ENCODE assay signal across 8 mouse cellular contexts in genomic region chr2:157133769-157134478, GRCm38 (mm10). TPM values are rescaled to one million over a fixed set of nuclear protein-coding genes. Genes with fewer than 3 reads are reported as not detected.
DNase-seq lines count a peak whose midpoint lies in the region; ATAC-seq and TF ChIP-seq lines count a peak whose summit lies in the region.

No protein-coding gene starts in this region.

- H3K36me3 ChIP-seq in kidney, embryonic 14.5 days (ENCODE audit: control insufficient read depth, insufficient read depth, low read length) = peaks cover 1% of the 10 kb centered on the region; the same call in 1 of the 2 replicates
- no peaks in the 10 kb centered on the region for H3K36me3 ChIP-seq in hindbrain, embryonic 14.5 days (replicated peaks; ENCODE audit: control insufficient read depth, insufficient read depth)
- H3K36me3 ChIP-seq in midbrain, embryonic 12.5 days = no peaks in the 10 kb centered on the region

- no peak for ATAC-seq in kidney, embryonic 14.5 days (ENCODE audit: low FRiP score, low TSS enrichment)
- ATAC-seq in hindbrain, embryonic 14.5 days (ENCODE audit: low FRiP score) = no peak
- ATAC-seq in midbrain, embryonic 12.5 days (ENCODE audit: low FRiP score, low read depth) = no peak

- DNase-seq in kidney, adult 9 months = no peak
- DNase-seq in hindbrain, embryonic 14.5 days (ENCODE audit: low spot score) = no peak
- DNase-seq in cerebellum, postnatal 14 days = no peak
- no peak for DNase-seq in urinary bladder, postnatal 36 days (ENCODE audit: low spot score in 2 of 2)
- DNase-seq in gastrocnemius, adult 18-20 months (ENCODE audit: low spot score) = no peak

- H3K9me3 ChIP-seq in kidney, embryonic 14.5 days (ENCODE audit: control insufficient read depth, low read length) = no peaks in the 10 kb centered on the region
- no peaks in the 10 kb centered on the region for H3K9me3 ChIP-seq in hindbrain, embryonic 14.5 days (ENCODE audit: control insufficient read depth, low read length)
- no peaks in the 10 kb centered on the region for H3K9me3 ChIP-seq in midbrain, embryonic 12.5 days

- no peak overlapping the region for H3K27ac ChIP-seq in kidney, embryonic 14.5 days (ENCODE audit: low read depth, low read length)
- peak overlapping the region; percentile 92 for H3K27ac ChIP-seq in bone marrow, adult 2 months (ENCODE audit: control insufficient read depth, insufficient read depth, low read depth, low read length, poor library complexity)
- H3K27ac ChIP-seq in hindbrain, embryonic 14.5 days = no peak overlapping the region
- H3K27ac ChIP-seq in midbrain, embryonic 12.5 days (replicated peaks) = no peak overlapping the region

- H3K4me2 ChIP-seq in kidney, embryonic 14.5 days (replicated peaks; ENCODE audit: low read depth, low read length) = peak overlapping the region; percentile 82
- peak overlapping the region; percentile 82 for H3K4me2 ChIP-seq in hindbrain, embryonic 14.5 days (replicated peaks)
- peak overlapping the region; percentile 96 for H3K4me2 ChIP-seq in midbrain, embryonic 12.5 days (replicated peaks)

- H3K4me1 ChIP-seq in kidney, embryonic 14.5 days (ENCODE audit: control insufficient read depth, insufficient read depth, low read length) = no peaks in the 10 kb centered on the region; the same call in none of the 2 replicates
- peaks cover 7% of the 10 kb centered on the region for H3K4me1 ChIP-seq in bone marrow, adult 2 months (ENCODE audit: control insufficient read depth, insufficient read depth, low read length)
- H3K4me1 ChIP-seq in hindbrain, embryonic 14.5 days (replicated peaks; ENCODE audit: control insufficient read depth, insufficient read depth, low read length) = 0 out of 2 replicates have a peak, but pooled peaks cover 3% of the 10 kb centered on the region
- H3K4me1 ChIP-seq in midbrain, embryonic 12.5 days = peaks cover 7% of the 10 kb centered on the region

- 24% methylated on average over 11 of the region's 11 CpGs for WGBS in kidney, embryonic 14.5 days
- 2% methylated on average over 11 of the region's 11 CpGs for WGBS in bone marrow, adult 2 months
- WGBS in hindbrain, embryonic 14.5 days = 19% methylated on average over 11 of the region's 11 CpGs
- WGBS in midbrain, embryonic 12.5 days = 18% methylated on average over 11 of the region's 11 CpGs

- no peaks in the 10 kb centered on the region for H3K27me3 ChIP-seq in kidney, embryonic 14.5 days (ENCODE audit: control insufficient read depth, insufficient read depth, low read length)
- H3K27me3 ChIP-seq in hindbrain, embryonic 14.5 days (ENCODE audit: control insufficient read depth, insufficient read depth, low read length) = no peaks in the 10 kb centered on the region
- no peaks in the 10 kb centered on the region for H3K27me3 ChIP-seq in midbrain, embryonic 12.5 days

- peak overlapping the region; percentile 79 for H3K4me3 ChIP-seq in kidney, embryonic 14.5 days (ENCODE audit: low read length)
- H3K4me3 ChIP-seq in bone marrow, adult 2 months (replicated peaks; ENCODE audit: control insufficient read depth, low read depth, low read length) = peak overlapping the region; percentile 94
- peak overlapping the region; percentile 60 for H3K4me3 ChIP-seq in hindbrain, embryonic 14.5 days (replicated peaks; ENCODE audit: low read length)
- H3K4me3 ChIP-seq in midbrain, embryonic 12.5 days = peak overlapping the region; percentile 77

- TF ChIP-seq POLR2A in bone marrow, adult 2 months (IDR thresholded peaks at IDR 0.05; ENCODE audit: borderline replicate concordance, control insufficient read depth, low read depth, low read length) = no peak

- H3K9ac ChIP-seq in kidney, embryonic 14.5 days (ENCODE audit: low read depth, low read length) = peak overlapping the region; percentile 78
- peak overlapping the region; percentile 59 for H3K9ac ChIP-seq in hindbrain, embryonic 14.5 days
- peak overlapping the region; percentile 74 for H3K9ac ChIP-seq in midbrain, embryonic 12.5 days (replicated peaks)

- no peak for TF ChIP-seq CTCF in bone marrow, adult 2 months (IDR thresholded peaks at IDR 0.05; ENCODE audit: control insufficient read depth, insufficient read depth, low read length)

RNA-seq across cellular contexts. Expression of gene Samhd1, which starts 1.1 kb away (rescaled TPM):
- polyA plus RNA-seq in kidney, embryonic 14.5 days (2014; fragmentation: Nextera tagmentation; extraction: Ambion mirVana) = 30.5 and 32.7 TPM in 2 replicates
- polyA plus RNA-seq in bone marrow, adult 2 months (2011; ENCODE audit: insufficient read depth, insufficient read length, low replicate concordance, missing spikeins) = 48.9 and 113 TPM in 2 replicates
- polyA plus RNA-seq in hindbrain, embryonic 14.5 days (2014; fragmentation: Nextera tagmentation; extraction: Ambion mirVana) = 12.2 and 12.4 TPM in 2 replicates
- polyA plus RNA-seq in midbrain, embryonic 12.5 days (2016; fragmentation: Nextera tagmentation; extraction: Ambion mirVana) = 17.1 and 20.6 TPM in 2 replicates
- total RNA-seq in gastrocnemius, adult 18-20 months (2021) = 10 to 100 TPM; 15.0 to 18.0 TPM

RNA-seq across cellular contexts. Expression of gene Tldc2, which starts 47.1 kb away (rescaled TPM):
- 0.38 TPM in 1 of 2 replicates, not detected in the other for polyA plus RNA-seq in kidney, embryonic 14.5 days (2014; fragmentation: Nextera tagmentation; extraction: Ambion mirVana)
- polyA plus RNA-seq in bone marrow, adult 2 months (2011; ENCODE audit: insufficient read depth, insufficient read length, low replicate concordance, missing spikeins) = not detected in 2 replicates
- polyA plus RNA-seq in hindbrain, embryonic 14.5 days (2014; fragmentation: Nextera tagmentation; extraction: Ambion mirVana) = not detected in 2 replicates
- not detected in 2 replicates for polyA plus RNA-seq in midbrain, embryonic 12.5 days (2016; fragmentation: Nextera tagmentation; extraction: Ambion mirVana)
- total RNA-seq in gastrocnemius, adult 18-20 months (2021) = not detected

RNA-seq across cellular contexts. Expression of gene Soga1, which starts 54.9 kb away (rescaled TPM):
- polyA plus RNA-seq in kidney, embryonic 14.5 days (2014; fragmentation: Nextera tagmentation; extraction: Ambion mirVana) = 6.3 and 6.4 TPM in 2 replicates
- polyA plus RNA-seq in bone marrow, adult 2 months (2011; ENCODE audit: insufficient read depth, insufficient read length, low replicate concordance, missing spikeins) = 3.0 and 5.0 TPM in 2 replicates
- polyA plus RNA-seq in hindbrain, embryonic 14.5 days (2014; fragmentation: Nextera tagmentation; extraction: Ambion mirVana) = 9.5 and 9.7 TPM in 2 replicates
- 6.9 and 7.3 TPM in 2 replicates for polyA plus RNA-seq in midbrain, embryonic 12.5 days (2016; fragmentation: Nextera tagmentation; extraction: Ambion mirVana)
- 1 to 10 TPM; 2.7 to 3.9 TPM for total RNA-seq in gastrocnemius, adult 18-20 months (2021)
